8 mouse cellular contexts compared by ENCODE assay signal in genomic region chr5:66150106-66150705, GRCm38 (mm10). TPM values are rescaled to one million over a fixed set of nuclear protein-coding genes. Genes with fewer than 3 reads are reported as not detected.
DNase-seq lines count a peak whose midpoint lies in the region; ATAC-seq lines count a peak whose summit lies in the region.

No protein-coding gene starts in this region.

- H3K4me2 ChIP-seq in limb, embryonic 11.5 days (ENCODE audit: low read depth, severe bottlenecking), result peak overlapping the region; percentile 72
- peak overlapping the region; percentile 87 for H3K4me2 ChIP-seq in stomach, embryonic 14.5 days (replicated peaks; ENCODE audit: low read depth, low read length)

- no peak for ATAC-seq in CD4-positive, CD25-positive, alpha-beta regulatory T cell, adult 4 months
- ATAC-seq in megakaryocyte, adult 5-6 weeks (ENCODE audit: poor library complexity, severe bottlenecking), result no peak
- ATAC-seq in limb, embryonic 11.5 days (ENCODE audit: insufficient number of reproducible peaks, low FRiP score, low TSS enrichment, low read depth), result no peak
- no peak for ATAC-seq in stomach, embryonic 14.5 days (ENCODE audit: insufficient number of reproducible peaks, insufficient read depth, low FRiP score, low read depth)

- peak; percentile 21 for DNase-seq in CD4-positive, CD25-positive, alpha-beta regulatory T cell, adult 2 months (ENCODE audit: low read depth, low spot score)
- no peak for DNase-seq in limb, embryonic 11.5 days (ENCODE audit: low spot score)
- no peak for DNase-seq in thymus, postnatal 25 days
- DNase-seq in frontal cortex, adult 2 months (ENCODE audit: extremely low spot score in 1 of 2, low spot score in 1 of 2), result no peak

- peaks cover 18% of the 10 kb centered on the region for H3K4me1 ChIP-seq in megakaryocyte, embryonic 14.5 days
- H3K4me1 ChIP-seq in limb, embryonic 11.5 days (ENCODE audit: control insufficient read depth, insufficient read depth, low read length), result no peaks in the 10 kb centered on the region
- H3K4me1 ChIP-seq in stomach, embryonic 14.5 days (ENCODE audit: control insufficient read depth, insufficient read depth, low read length), result 0 out of 2 replicates have a peak, but pooled peaks cover 3% of the 10 kb centered on the region

- no peaks in the 10 kb centered on the region for H3K36me3 ChIP-seq in megakaryocyte, embryonic 14.5 days (replicated peaks; ENCODE audit: low read length)
- no peaks in the 10 kb centered on the region for H3K36me3 ChIP-seq in limb, embryonic 11.5 days (ENCODE audit: control insufficient read depth, insufficient read depth, low read length)
- H3K36me3 ChIP-seq in stomach, embryonic 14.5 days (ENCODE audit: control insufficient read depth, insufficient read depth, low read length), result no peaks in the 10 kb centered on the region

- whole genome bisulfite sequencing in limb, embryonic 11.5 days, result under 1% methylated on average over 16 of the region's 18 CpGs
- 2% methylated on average over 18 of the region's 18 CpGs for WGBS in stomach, embryonic 14.5 days

- peak overlapping the region; percentile 71 for H3K4me3 ChIP-seq in megakaryocyte, embryonic 14.5 days (replicated peaks)
- H3K4me3 ChIP-seq in limb, embryonic 11.5 days (ENCODE audit: low read depth, low read length), result peak overlapping the region; percentile 33
- peak overlapping the region; percentile 52 for H3K4me3 ChIP-seq in stomach, embryonic 14.5 days (ENCODE audit: low read depth, low read length)

- H3K27ac ChIP-seq in limb, embryonic 11.5 days (replicated peaks; ENCODE audit: low read depth, low read length), result no peak overlapping the region
- H3K27ac ChIP-seq in stomach, embryonic 14.5 days (ENCODE audit: low read length), result peak overlapping the region; percentile 94

- H3K9me3 ChIP-seq in megakaryocyte, embryonic 14.5 days, result no peaks in the 10 kb centered on the region
- no peaks in the 10 kb centered on the region for H3K9me3 ChIP-seq in limb, embryonic 11.5 days (ENCODE audit: control insufficient read depth, low read length)
- no peaks in the 10 kb centered on the region for H3K9me3 ChIP-seq in stomach, embryonic 14.5 days (ENCODE audit: control insufficient read depth, low read depth, low read length)

- peaks cover 77% of the 10 kb centered on the region for H3K27me3 ChIP-seq in megakaryocyte, embryonic 14.5 days (replicated peaks)
- peaks cover 7% of the 10 kb centered on the region; the same call in 1 of the 2 replicates for H3K27me3 ChIP-seq in limb, embryonic 11.5 days (ENCODE audit: control insufficient read depth, insufficient read depth, low read length)
- peaks cover 7% of the 10 kb centered on the region; the same call in 1 of the 2 replicates for H3K27me3 ChIP-seq in stomach, embryonic 14.5 days (ENCODE audit: control insufficient read depth, insufficient read depth, low read length)

- 0 out of 2 replicates have a peak overlapping the region, but pooled peaks have one; percentile 27 for H3K9ac ChIP-seq in limb, embryonic 11.5 days (ENCODE audit: low read length)
- peak overlapping the region; percentile 46 for H3K9ac ChIP-seq in stomach, embryonic 14.5 days (replicated peaks; ENCODE audit: low read depth, low read length)

RNA-seq across cellular contexts. Expression of gene Rbm47, which starts 22.7 kb away (rescaled TPM):
- polyA plus RNA-seq in CD4-positive, CD25-positive, alpha-beta regulatory T cell, adult 4 months (2017; shearing (Covaris generic)), result under 1 TPM; 0.42 to 0.66 TPM
- 4.2 TPM in 1 of 2 replicates, not detected in the other for polyA plus RNA-seq in megakaryocyte, embryonic 14.5 days (2012; ENCODE audit: insufficient read depth, low replicate concordance)
- 27.2 and 30.2 TPM in 2 replicates for total RNA-seq in megakaryocyte, adult 5-6 weeks (2015)
- total RNA-seq in megakaryocyte, adult 5-6 weeks (2017), result 13.3 and 21.3 TPM in 2 replicates
- polyA plus RNA-seq in limb, embryonic 11.5 days (2014; fragmentation: Nextera tagmentation; extraction: Ambion mirVana), result 0.75 and 0.89 TPM in 2 replicates
- polyA plus RNA-seq in stomach, embryonic 14.5 days (2014; fragmentation: Nextera tagmentation; extraction: Ambion mirVana), result 51.1 and 53.2 TPM in 2 replicates
- polyA plus RNA-seq in frontal cortex, adult 2 months (2012; rRNA removed), result 0.78 and 1.2 TPM in 2 replicates

Comparison
In these comparisons a context has a peak if more than half of its experiments do, and no peak if none do; other contexts are left out.
1. RNA of gene Rbm47, which starts 22.7 kb away (polyA plus RNA-seq): 51.1 to 53.2 TPM in stomach, embryonic 14.5 days; 4.2 TPM in megakaryocyte, embryonic 14.5 days, 0.78 to 1.2 TPM in frontal cortex, adult 2 months, 0.75 to 0.89 TPM in limb, embryonic 11.5 days and 0.42 to 0.66 TPM in CD4-positive, CD25-positive, alpha-beta regulatory T cell, adult 4 months; every median in the first group is over 10 times any median in the second.
2. Peak in every context shown above with its lines, with median percentiles within 50 percentile points of each other: H3K4me3 ChIP-seq.